Mouse (Mus musculus) frontal cortex, adult 2 months (tissue): ENCODE measurements at regions not wholly inside any gene's neighbourhood (a gene's known extent, or its start where the extent isn't known, plus 50 kb on each side); places are given as distances from the start of the nearest gene placed in this dataset.

ENCODE experiments used
- DNase-seq, 2 experiments: peaks; one replicate each; pipeline ENCODE4 v3.0.0; 2022; ENCODE audit warnings: low spot score in 1 of 2; ENCODE audit errors: extremely low spot score in 1 of 2

- no peak for DNase-seq
Measured at GRCm38 (mm10) chr16:86945531-86946144, 408.3 kb upstream of the N6amt1 start.

GRCm38 (mm10) chr16:86945058-86945457, 408.9 kb upstream of the N6amt1 start:
- no peak for DNase-seq

- no peak for DNase-seq
Measured at GRCm38 (mm10) chr16:86934989-86935388, 419.0 kb upstream of the N6amt1 start.

GRCm38 (mm10) chr16:86932765-86933164, 421.2 kb upstream of the N6amt1 start:
- DNase-seq: peak in 1 of 2 experiments; percentile 5

- no peak for DNase-seq
Measured at GRCm38 (mm10) chr16:86897967-86898710, 455.8 kb upstream of the N6amt1 start.

GRCm38 (mm10) chr16:86894982-86895381, 459.0 kb upstream of the N6amt1 start:
- no peak for DNase-seq

GRCm38 (mm10) chr16:86894333-86894732, 459.7 kb upstream of the N6amt1 start:
- DNase-seq: no peak

- no peak for DNase-seq
Measured at GRCm38 (mm10) chr16:86888421-86888820, 465.6 kb upstream of the N6amt1 start.

GRCm38 (mm10) chr16:86887605-86888004, 466.4 kb upstream of the N6amt1 start:
- DNase-seq: no peak

GRCm38 (mm10) chr16:86883862-86884261, 470.1 kb upstream of the N6amt1 start:
- no peak for DNase-seq

- DNase-seq: peak; percentile 3 to 73
Measured at GRCm38 (mm10) chr16:86882529-86882928, 471.5 kb upstream of the N6amt1 start.

- DNase-seq: no peak
Measured at GRCm38 (mm10) chr16:86881583-86881982, 472.4 kb upstream of the N6amt1 start.

- no peak for DNase-seq
Measured at GRCm38 (mm10) chr16:86860828-86861227, 493.2 kb upstream of the N6amt1 start.

GRCm38 (mm10) chr16:86855891-86856290, 498.1 kb upstream of the N6amt1 start:
- DNase-seq: no peak

- DNase-seq: no peak
Measured at GRCm38 (mm10) chr16:86855312-86855711, 498.7 kb upstream of the N6amt1 start.

- peak in 1 of 2 experiments; percentile 3 for DNase-seq
Measured at GRCm38 (mm10) chr16:86853398-86853797, 500.6 kb upstream of the N6amt1 start.

- peak in 1 of 2 experiments; percentile 5 for DNase-seq
Measured at GRCm38 (mm10) chr16:86838457-86839337, 515.3 kb upstream of the N6amt1 start.

GRCm38 (mm10) chr16:86827645-86828044, 526.3 kb upstream of the N6amt1 start:
- no peak for DNase-seq

- DNase-seq: no peak
Measured at GRCm38 (mm10) chr16:86826641-86827040, 527.3 kb upstream of the N6amt1 start.

GRCm38 (mm10) chr16:86823496-86823895, 530.5 kb upstream of the N6amt1 start:
- DNase-seq: no peak

- DNase-seq: no peak
Measured at GRCm38 (mm10) chr16:86821586-86821985, 532.4 kb upstream of the N6amt1 start.
